Mouse (Mus musculus): Measurements from ENCODE around the gene Scube2. TPM values are rescaled to one million over a fixed set of nuclear protein-coding genes. Genes with fewer than 3 reads are reported as not detected.

Gene Scube2
- polyA plus RNA-seq, 1 experiment from 2014 or later: 1.3 TPM

- Histone ChIP-seq H3K27ac (ENCODE audit: low read depth) (peak overlapping the region; percentile 73), H3K9me3 (ENCODE audit: low read depth, low read length) (no peaks in the 10 kb centered on the region), H3K4me2 (peak overlapping the region; percentile 0; the same call in 1 of the 2 replicates), H3K27me3 (ENCODE audit: insufficient read depth, low read length) (no peaks in the 10 kb centered on the region), H3K9ac (no peak overlapping the region), H3K4me3 (ENCODE audit: low read depth, low read length) (no peak overlapping the region), H3K36me3 (ENCODE audit: insufficient read depth) (no peaks in the 10 kb centered on the region), H3K4me1 (ENCODE audit: insufficient read depth) (0 out of 2 replicates have a peak, but pooled peaks cover 4% of the 10 kb centered on the region)
- WGBS: 29% methylated on average over 14 of the region's 14 CpGs
- DNase-seq (peak; percentile 89), ATAC-seq (ENCODE audit: insufficient read depth) (peak; percentile 87)
- no peak for TF ChIP-seq CTCF (IDR thresholded peaks at IDR 0.05; ENCODE audit: low read depth)
Measured at GRCm38 (mm10) chr7:109825293-109825692, 40.2 kb downstream of the Scube2 start.

DNA sequence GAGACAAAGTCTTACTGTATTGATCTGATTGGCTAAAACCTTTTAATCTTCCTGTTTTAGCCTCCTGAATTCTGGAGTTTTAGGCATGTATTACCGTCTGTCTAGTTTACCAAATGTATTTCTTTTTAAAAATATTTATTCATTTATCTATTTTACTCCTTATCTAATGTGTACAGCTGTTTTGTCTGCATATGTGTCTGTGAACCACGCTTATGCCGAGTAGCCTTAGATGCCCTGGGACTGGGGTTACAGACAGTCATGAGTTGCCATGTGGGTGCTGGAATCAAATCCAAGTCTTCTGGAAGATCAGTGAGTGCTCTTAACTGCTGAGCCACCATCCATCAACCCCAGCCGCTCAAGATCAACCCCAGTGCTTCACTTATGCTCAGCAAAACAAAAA, 46.9 kb downstream of the Scube2 start:
- Histone ChIP-seq H3K27me3 (ENCODE audit: insufficient read depth, low read length) (no peaks in the 10 kb centered on the region), H3K36me3 (ENCODE audit: insufficient read depth) (no peaks in the 10 kb centered on the region), H3K9me3 (ENCODE audit: low read depth, low read length) (no peaks in the 10 kb centered on the region), H3K9ac (no peak overlapping the region), H3K4me1 (ENCODE audit: insufficient read depth) (no peaks in the 10 kb centered on the region), H3K4me3 (ENCODE audit: low read depth, low read length) (no peak overlapping the region), H3K27ac (ENCODE audit: low read depth) (no peak overlapping the region), H3K4me2 (no peak overlapping the region)
- no peak for TF ChIP-seq CTCF (IDR thresholded peaks at IDR 0.05; ENCODE audit: low read depth)
- no peak for DNase-seq
- no peak for ATAC-seq (ENCODE audit: insufficient read depth)
- 62% methylated on average over 4 of the region's 4 CpGs for WGBS

GRCm38 (mm10) chr7:109817954-109818353, 47.5 kb downstream of the Scube2 start:
- DNase-seq (no peak), ATAC-seq (ENCODE audit: insufficient read depth) (no peak)
- Histone ChIP-seq H3K36me3 (ENCODE audit: insufficient read depth) (no peaks in the 10 kb centered on the region), H3K4me1 (ENCODE audit: insufficient read depth) (no peaks in the 10 kb centered on the region), H3K27ac (ENCODE audit: low read depth) (no peak overlapping the region), H3K9me3 (ENCODE audit: low read depth, low read length) (no peaks in the 10 kb centered on the region), H3K4me3 (ENCODE audit: low read depth, low read length) (no peak overlapping the region), H3K27me3 (ENCODE audit: insufficient read depth, low read length) (no peaks in the 10 kb centered on the region), H3K9ac (no peak overlapping the region), H3K4me2 (no peak overlapping the region)
- no peak for TF ChIP-seq CTCF (IDR thresholded peaks at IDR 0.05; ENCODE audit: low read depth)

DNA sequence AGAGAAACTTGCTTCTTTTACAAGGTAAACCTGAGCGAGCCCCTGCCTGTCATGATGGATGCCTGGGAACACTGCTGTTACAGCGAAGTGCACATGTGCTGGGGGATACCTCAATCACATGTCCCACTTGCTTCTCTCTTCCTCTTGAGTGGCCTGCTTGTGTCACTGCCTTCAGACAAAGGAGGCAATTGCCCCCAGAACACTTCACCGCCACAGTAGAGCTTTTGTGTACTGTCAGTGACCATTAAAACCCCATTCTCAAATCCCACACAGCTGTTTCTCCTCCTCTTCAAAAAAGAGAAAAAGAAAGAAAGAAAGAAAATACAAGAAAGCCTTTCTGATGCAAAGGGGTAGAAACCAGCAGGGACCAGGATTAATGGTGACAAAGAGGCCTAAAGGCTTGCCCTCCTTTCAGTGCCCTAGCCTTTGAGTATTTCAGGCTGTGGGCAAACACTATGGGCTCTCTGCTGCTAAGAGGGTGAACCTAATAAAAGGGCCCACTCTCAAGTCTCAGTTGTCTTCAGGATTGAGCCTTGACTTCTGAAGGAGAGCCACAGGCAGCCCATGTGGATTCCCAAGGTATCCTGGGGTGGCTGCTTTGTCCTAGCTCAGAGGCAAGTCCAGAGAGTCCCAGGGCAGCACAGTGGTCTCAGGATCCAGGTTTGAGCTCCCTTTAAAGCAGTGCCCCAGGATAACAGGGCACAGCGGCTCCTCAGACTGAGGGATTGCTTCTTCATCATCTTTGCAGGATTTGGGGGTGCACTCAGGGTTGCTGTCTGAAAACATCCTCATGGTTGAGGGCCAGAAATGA, 51.9 kb downstream of the Scube2 start:
- WGBS: 67% methylated on average over 4 of the region's 4 CpGs

GRCm38 (mm10) chr7:109807616-109808485, 57.6 kb downstream of the Scube2 start:
- no peak overlapping the region for H3K4me3 ChIP-seq (ENCODE audit: low read depth, low read length)
- H3K27me3 ChIP-seq (ENCODE audit: insufficient read depth, low read length): no peaks in the 10 kb centered on the region
- no peak overlapping the region for H3K4me2 ChIP-seq
- DNase-seq (no peak), ATAC-seq (ENCODE audit: insufficient read depth) (no peak)
- 76% methylated on average over 8 of the region's 8 CpGs for WGBS
- no peaks in the 10 kb centered on the region for H3K4me1 ChIP-seq (ENCODE audit: insufficient read depth)
- TF ChIP-seq CTCF (IDR thresholded peaks at IDR 0.05; ENCODE audit: low read depth): no peak
- H3K9ac ChIP-seq: no peak overlapping the region
- H3K27ac ChIP-seq (ENCODE audit: low read depth): no peak overlapping the region
- no peaks in the 10 kb centered on the region for H3K9me3 ChIP-seq (ENCODE audit: low read depth, low read length)
- no peaks in the 10 kb centered on the region for H3K36me3 ChIP-seq (ENCODE audit: insufficient read depth)

More for the DNA sequence above, 51.9 kb downstream of the Scube2 start:
- no peak for TF ChIP-seq CTCF (IDR thresholded peaks at IDR 0.05; ENCODE audit: low read depth)
- no peaks in the 10 kb centered on the region for H3K27me3 ChIP-seq (ENCODE audit: insufficient read depth, low read length)
- DNase-seq: no peak
- no peak overlapping the region for H3K9ac ChIP-seq
- H3K9me3 ChIP-seq (ENCODE audit: low read depth, low read length): no peaks in the 10 kb centered on the region
- H3K36me3 ChIP-seq (ENCODE audit: insufficient read depth): no peaks in the 10 kb centered on the region
- H3K27ac ChIP-seq (ENCODE audit: low read depth): no peak overlapping the region
- ATAC-seq (ENCODE audit: insufficient read depth): no peak
- no peak overlapping the region for H3K4me2 ChIP-seq
- no peak overlapping the region for H3K4me3 ChIP-seq (ENCODE audit: low read depth, low read length)
- no peaks in the 10 kb centered on the region for H3K4me1 ChIP-seq (ENCODE audit: insufficient read depth)

DNA sequence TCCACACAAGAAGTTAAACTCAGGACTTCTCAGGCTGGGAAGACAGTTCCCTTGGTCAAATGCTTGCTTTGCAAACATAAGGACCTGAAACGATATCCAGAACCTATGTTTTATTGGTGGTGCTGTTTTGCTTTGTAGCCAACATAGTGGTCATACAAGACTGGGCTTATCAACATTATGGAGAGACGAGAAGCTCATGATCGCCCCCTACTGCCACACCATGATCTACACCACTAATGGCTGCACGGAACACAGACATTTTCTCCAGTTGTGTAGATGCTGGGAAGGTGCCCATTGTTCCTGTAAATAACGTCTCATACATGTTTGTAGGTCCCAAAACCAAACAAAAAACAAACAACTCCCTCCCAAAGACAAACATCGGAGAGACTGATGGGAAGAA, 60.6 kb downstream of the Scube2 start:
- Histone ChIP-seq H3K4me2 (no peak overlapping the region), H3K9ac (no peak overlapping the region), H3K27me3 (ENCODE audit: insufficient read depth, low read length) (no peaks in the 10 kb centered on the region), H3K9me3 (ENCODE audit: low read depth, low read length) (no peaks in the 10 kb centered on the region), H3K4me1 (ENCODE audit: insufficient read depth) (no peaks in the 10 kb centered on the region), H3K36me3 (ENCODE audit: insufficient read depth) (no peaks in the 10 kb centered on the region), H3K27ac (ENCODE audit: low read depth) (no peak overlapping the region), H3K4me3 (ENCODE audit: low read depth, low read length) (no peak overlapping the region)
- peak; percentile 57 for DNase-seq
- TF ChIP-seq CTCF (IDR thresholded peaks at IDR 0.05; ENCODE audit: low read depth): peak; percentile 62
- WGBS: 52% methylated on average over 6 of the region's 6 CpGs
- ATAC-seq (ENCODE audit: insufficient read depth): no peak

GRCm38 (mm10) chr7:109804355-109804754, 61.1 kb downstream of the Scube2 start:
- no peak overlapping the region for H3K27ac ChIP-seq (ENCODE audit: low read depth)
- no peaks in the 10 kb centered on the region for H3K27me3 ChIP-seq (ENCODE audit: insufficient read depth, low read length)
- H3K4me2 ChIP-seq: no peak overlapping the region
- no peak for TF ChIP-seq CTCF (IDR thresholded peaks at IDR 0.05; ENCODE audit: low read depth)
- ATAC-seq (ENCODE audit: insufficient read depth) (no peak), DNase-seq (no peak)
- WGBS: 77% methylated on average over 6 of the region's 6 CpGs
- H3K9ac ChIP-seq: no peak overlapping the region
- H3K9me3 ChIP-seq (ENCODE audit: low read depth, low read length): no peaks in the 10 kb centered on the region
- H3K4me3 ChIP-seq (ENCODE audit: low read depth, low read length): no peak overlapping the region
- H3K36me3 ChIP-seq (ENCODE audit: insufficient read depth): no peaks in the 10 kb centered on the region
- no peaks in the 10 kb centered on the region for H3K4me1 ChIP-seq (ENCODE audit: insufficient read depth)

Data from lung, embryonic 14.5 days (tissue).